Mouse (Mus musculus): ENCODE measurements around the gene Sobp. TPM values are rescaled to one million over a fixed set of nuclear protein-coding genes. Genes with fewer than 3 reads are reported as not detected.

Gene Sobp
- polyA plus RNA-seq, 1 experiment from 2014 or later: 1.9 TPM

DNA sequence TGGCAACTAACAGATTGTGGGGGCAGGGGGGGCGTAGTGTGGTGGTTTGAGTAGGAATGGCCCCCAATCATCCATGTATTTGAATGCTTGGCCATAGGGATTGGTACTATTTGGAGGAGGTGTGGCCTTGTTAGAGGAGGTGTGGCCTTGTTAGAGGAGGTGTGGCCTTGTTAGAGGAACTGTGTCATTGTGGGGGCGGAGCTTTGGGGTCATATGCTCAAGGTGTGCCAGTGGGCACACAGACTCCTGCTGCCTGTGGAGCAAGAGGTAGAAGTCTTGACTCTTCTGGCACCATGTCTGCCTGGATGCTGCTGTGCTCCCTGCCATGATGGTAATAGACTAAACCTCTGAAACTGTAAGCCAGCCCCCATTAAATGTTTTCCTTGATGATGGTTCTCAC lies 25.9 kb upstream of the Sobp start:
- Histone ChIP-seq H3K4me3 (ENCODE audit: low read length) (no peak overlapping the region), H3K9me3 (replicated peaks; ENCODE audit: control insufficient read depth, low read length) (no peaks in the 10 kb centered on the region), H3K36me3 (ENCODE audit: control insufficient read depth, insufficient read depth) (no peaks in the 10 kb centered on the region), H3K4me2 (ENCODE audit: low read depth, low read length) (no peak overlapping the region), H3K9ac (ENCODE audit: low read length) (no peak overlapping the region), H3K4me1 (ENCODE audit: control insufficient read depth, insufficient read depth, low read length) (no peaks in the 10 kb centered on the region), H3K27me3 (ENCODE audit: control insufficient read depth, insufficient read depth, low read length) (no peaks in the 10 kb centered on the region), H3K27ac (ENCODE audit: low read length) (no peak overlapping the region)
- 88% methylated on average over 2 of the region's 2 CpGs for WGBS
- no peak for ATAC-seq (replicated peaks; ENCODE audit: extremely low read depth, insufficient read depth, low FRiP score)

DNA sequence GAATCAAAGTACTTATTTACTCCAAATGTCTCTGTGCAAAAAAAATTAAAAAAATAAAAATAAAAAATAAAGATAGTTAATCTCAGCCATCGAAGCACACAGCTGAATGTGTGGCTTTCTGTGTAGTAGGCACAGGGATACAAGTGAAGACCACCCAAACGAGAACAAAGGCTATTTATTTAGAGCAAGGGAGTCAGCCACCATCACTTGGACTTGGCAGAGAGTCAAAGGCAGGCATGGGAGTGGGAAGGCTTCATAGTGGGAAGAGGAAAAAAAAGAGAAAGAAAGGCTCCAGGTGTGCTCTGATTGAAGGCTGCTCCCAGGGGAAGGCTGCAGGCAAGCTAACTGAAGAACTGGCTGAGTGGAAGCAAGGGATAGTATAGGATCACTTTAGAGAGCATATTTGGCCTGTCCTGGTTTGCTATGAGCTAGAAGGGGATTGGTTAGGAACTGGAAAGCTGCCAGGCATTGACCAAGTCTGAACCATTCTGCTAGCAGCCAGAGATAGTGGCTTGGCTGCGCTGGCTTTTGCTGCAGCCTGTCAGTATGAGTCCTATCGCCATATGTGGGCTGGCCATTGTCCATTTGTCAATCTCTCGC lies 6.1 kb upstream of the Sobp start:
- H3K4me2 ChIP-seq (ENCODE audit: low read depth, low read length): peak overlapping the region; percentile 20
- no peak overlapping the region for H3K9ac ChIP-seq (ENCODE audit: low read length)
- peaks cover 5% of the 10 kb centered on the region for H3K27me3 ChIP-seq (ENCODE audit: control insufficient read depth, insufficient read depth, low read length)
- no peak for ATAC-seq (replicated peaks; ENCODE audit: extremely low read depth, insufficient read depth, low FRiP score)
- 34% methylated on average over 5 of the region's 5 CpGs for WGBS
- no peak overlapping the region; the same call in 1 of the 2 replicates for H3K27ac ChIP-seq (ENCODE audit: low read length)
- no peak overlapping the region for H3K4me3 ChIP-seq (ENCODE audit: low read length)
- H3K9me3 ChIP-seq (replicated peaks; ENCODE audit: control insufficient read depth, low read length): no peaks in the 10 kb centered on the region
- peaks cover 8% of the 10 kb centered on the region; the same call in 1 of the 2 replicates for H3K4me1 ChIP-seq (ENCODE audit: control insufficient read depth, insufficient read depth, low read length)
- no peaks in the 10 kb centered on the region for H3K36me3 ChIP-seq (ENCODE audit: control insufficient read depth, insufficient read depth)

DNA sequence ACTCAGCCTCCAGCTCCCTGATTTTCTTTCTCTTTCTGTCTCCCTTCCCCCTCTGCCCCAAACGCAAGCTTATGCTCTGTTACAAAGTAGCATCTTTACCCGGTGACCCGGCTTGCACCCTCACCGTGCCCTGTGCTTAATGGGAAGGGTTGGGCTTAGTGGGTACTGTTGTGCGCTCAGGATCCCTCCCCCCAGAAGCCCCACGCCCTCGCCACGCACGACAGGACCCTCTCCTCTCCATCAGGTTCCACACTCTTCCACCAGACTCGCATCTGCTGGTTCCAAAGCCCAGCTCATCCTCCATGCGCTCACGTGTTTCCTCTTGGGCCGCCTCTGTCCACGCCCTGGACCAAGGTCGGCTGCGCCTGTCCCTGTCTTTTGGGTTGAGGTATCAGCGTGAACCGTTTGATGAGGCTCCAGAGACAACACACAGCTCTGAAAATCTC lies 849 bp upstream of the Sobp start:
- ATAC-seq (replicated peaks; ENCODE audit: extremely low read depth, insufficient read depth, low FRiP score): no peak
- Histone ChIP-seq H3K4me3 (ENCODE audit: low read length) (peak overlapping the region; percentile 88), H3K27ac (ENCODE audit: low read length) (no peak overlapping the region), H3K9me3 (replicated peaks; ENCODE audit: control insufficient read depth, low read length) (no peaks in the 10 kb centered on the region), H3K36me3 (ENCODE audit: control insufficient read depth, insufficient read depth) (no peaks in the 10 kb centered on the region), H3K4me1 (ENCODE audit: control insufficient read depth, insufficient read depth, low read length) (peaks cover 11% of the 10 kb centered on the region), H3K9ac (ENCODE audit: low read length) (peak overlapping the region; percentile 81), H3K27me3 (ENCODE audit: control insufficient read depth, insufficient read depth, low read length) (peaks cover 9% of the 10 kb centered on the region), H3K4me2 (ENCODE audit: low read depth, low read length) (peak overlapping the region; percentile 81)
- 4% methylated on average over 18 of the region's 18 CpGs for WGBS

DNA sequence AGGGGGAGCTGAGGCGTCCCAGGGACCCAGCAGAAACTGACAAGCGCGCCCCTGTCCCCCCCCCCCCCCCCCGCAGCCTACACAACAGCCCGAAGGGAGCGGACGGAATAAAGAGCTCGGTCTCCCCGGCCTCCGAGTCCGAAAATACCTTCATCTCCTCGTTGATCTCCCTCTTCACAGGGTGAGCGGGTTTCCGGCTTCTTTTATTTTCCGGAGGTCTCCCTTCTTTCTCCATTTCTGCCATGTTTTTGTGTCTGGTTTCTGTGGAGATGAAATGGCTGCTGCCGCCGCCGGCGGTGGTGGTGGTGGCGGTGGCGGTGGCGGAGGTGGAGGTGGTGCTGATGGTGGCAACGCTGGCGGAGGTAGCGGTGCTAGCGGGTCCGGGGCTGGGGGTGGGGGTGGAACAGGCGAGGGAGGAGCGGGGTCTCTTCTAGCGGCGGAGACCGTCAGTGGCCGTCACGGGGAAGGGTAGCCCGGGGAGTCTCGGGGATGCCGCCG lies 453 bp downstream of the Sobp start:
- Histone ChIP-seq H3K27me3 (ENCODE audit: control insufficient read depth, insufficient read depth, low read length) (peaks cover 9% of the 10 kb centered on the region), H3K4me2 (ENCODE audit: low read depth, low read length) (peak overlapping the region; percentile 81), H3K36me3 (ENCODE audit: control insufficient read depth, insufficient read depth) (no peaks in the 10 kb centered on the region), H3K9me3 (replicated peaks; ENCODE audit: control insufficient read depth, low read length) (no peaks in the 10 kb centered on the region), H3K4me3 (ENCODE audit: low read length) (peak overlapping the region; percentile 88), H3K4me1 (ENCODE audit: control insufficient read depth, insufficient read depth, low read length) (peaks cover 11% of the 10 kb centered on the region), H3K27ac (ENCODE audit: low read length) (peak overlapping the region; percentile 75), H3K9ac (ENCODE audit: low read length) (peak overlapping the region; percentile 81)
- peak; percentile 33; the same call in 1 of the 2 replicates for ATAC-seq (replicated peaks; ENCODE audit: extremely low read depth, insufficient read depth, low FRiP score)
- under 1% methylated on average over 31 of the region's 38 CpGs for WGBS

DNA sequence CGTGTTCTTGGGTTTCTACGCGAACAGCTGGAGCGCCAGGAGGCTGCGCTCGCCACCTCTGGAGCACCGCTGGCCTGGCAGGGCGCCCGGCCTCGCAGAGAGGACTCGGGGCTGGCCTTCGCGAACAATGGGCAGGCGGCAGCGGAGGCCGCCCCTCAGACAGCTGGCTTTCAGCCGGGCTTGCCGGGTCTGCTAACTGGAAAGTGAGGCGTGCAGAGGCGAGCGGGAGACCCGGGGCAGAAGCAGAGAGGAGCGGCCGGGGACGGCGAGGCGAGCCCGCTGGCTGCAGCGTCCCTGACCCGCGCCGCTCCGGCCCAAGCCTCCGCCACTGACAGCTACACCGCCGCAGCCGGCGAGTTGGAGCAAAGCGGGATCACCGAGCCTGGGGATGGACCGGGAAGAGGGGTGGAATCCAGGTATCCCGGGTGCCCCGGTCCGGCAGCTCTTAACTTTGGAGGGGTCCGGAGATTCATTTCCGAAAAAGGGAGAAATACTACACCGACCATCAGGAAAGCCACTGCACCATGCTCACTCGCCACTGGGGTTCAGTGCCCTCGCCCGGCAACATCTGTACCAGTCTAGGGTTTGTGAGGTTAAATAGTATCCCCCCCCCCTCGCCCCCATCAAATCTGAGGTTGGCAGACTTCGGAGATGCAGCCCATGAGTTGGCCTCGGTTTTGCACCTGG lies 1.0 kb downstream of the Sobp start:
- ATAC-seq (replicated peaks; ENCODE audit: extremely low read depth, insufficient read depth, low FRiP score): peak; percentile 26; the same call in 1 of the 2 replicates
- H3K4me1 ChIP-seq (ENCODE audit: control insufficient read depth, insufficient read depth, low read length): peaks cover 11% of the 10 kb centered on the region
- no peaks in the 10 kb centered on the region for H3K36me3 ChIP-seq (ENCODE audit: control insufficient read depth, insufficient read depth)
- peak overlapping the region; percentile 88 for H3K4me3 ChIP-seq (ENCODE audit: low read length)
- H3K4me2 ChIP-seq (ENCODE audit: low read depth, low read length): peak overlapping the region; percentile 81
- peak overlapping the region; percentile 81 for H3K9ac ChIP-seq (ENCODE audit: low read length)
- peak overlapping the region; percentile 75 for H3K27ac ChIP-seq (ENCODE audit: low read length)
- under 1% methylated on average over 53 of the region's 53 CpGs for WGBS
- H3K27me3 ChIP-seq (ENCODE audit: control insufficient read depth, insufficient read depth, low read length): peaks cover 9% of the 10 kb centered on the region
- no peaks in the 10 kb centered on the region for H3K9me3 ChIP-seq (replicated peaks; ENCODE audit: control insufficient read depth, low read length)

DNA sequence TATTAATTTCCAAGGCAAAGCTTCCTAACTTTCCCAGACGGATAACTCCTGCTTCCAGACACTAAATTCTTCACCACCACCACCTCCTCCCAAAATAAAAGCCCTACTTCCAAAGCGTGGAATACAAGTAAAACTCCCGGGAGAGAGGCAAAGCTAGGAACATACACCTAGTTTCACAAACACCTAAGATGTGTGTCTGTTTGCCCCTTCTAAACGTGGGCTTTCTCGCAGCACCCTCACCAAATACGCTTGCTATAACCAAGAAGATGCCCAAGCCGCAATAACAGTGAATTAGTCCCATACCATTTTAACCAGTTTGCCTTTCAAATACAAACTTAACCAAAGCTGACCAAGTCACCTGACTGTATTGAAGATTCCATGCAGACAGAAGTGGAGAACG lies 1.8 kb downstream of the Sobp start:
- peaks cover 9% of the 10 kb centered on the region for H3K27me3 ChIP-seq (ENCODE audit: control insufficient read depth, insufficient read depth, low read length)
- 12% methylated on average over 8 of the region's 8 CpGs for WGBS
- H3K9ac ChIP-seq (ENCODE audit: low read length): peak overlapping the region; percentile 81
- H3K4me2 ChIP-seq (ENCODE audit: low read depth, low read length): peak overlapping the region; percentile 81
- no peaks in the 10 kb centered on the region for H3K9me3 ChIP-seq (replicated peaks; ENCODE audit: control insufficient read depth, low read length)
- H3K36me3 ChIP-seq (ENCODE audit: control insufficient read depth, insufficient read depth): no peaks in the 10 kb centered on the region
- H3K27ac ChIP-seq (ENCODE audit: low read length): no peak overlapping the region
- H3K4me3 ChIP-seq (ENCODE audit: low read length): peak overlapping the region; percentile 88
- H3K4me1 ChIP-seq (ENCODE audit: control insufficient read depth, insufficient read depth, low read length): peaks cover 11% of the 10 kb centered on the region
- ATAC-seq (replicated peaks; ENCODE audit: extremely low read depth, insufficient read depth, low FRiP score): no peak

DNA sequence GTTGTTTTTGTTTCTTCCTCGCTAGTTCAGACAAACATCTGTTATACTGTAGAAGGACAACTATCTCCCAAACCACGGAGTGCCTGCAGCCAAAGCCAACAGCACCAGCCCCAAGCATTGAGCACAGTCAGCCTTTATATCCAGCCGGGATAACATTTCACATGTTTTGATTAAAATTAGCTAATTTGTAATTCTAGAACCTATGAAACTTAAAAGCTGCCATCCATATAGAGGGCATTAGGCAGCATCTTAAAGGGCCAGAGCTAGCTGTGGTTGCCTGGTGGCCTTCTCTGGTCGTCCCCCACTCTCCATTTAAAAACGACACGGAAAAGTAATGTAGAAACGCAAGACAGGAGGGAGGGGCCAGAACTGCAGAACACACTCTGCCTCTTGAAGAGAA lies 2.3 kb downstream of the Sobp start:
- WGBS: 19% methylated on average over 7 of the region's 7 CpGs
- Histone ChIP-seq H3K4me3 (ENCODE audit: low read length) (peak overlapping the region; percentile 88), H3K9ac (ENCODE audit: low read length) (peak overlapping the region; percentile 81; the same call in 1 of the 2 replicates), H3K4me2 (ENCODE audit: low read depth, low read length) (peak overlapping the region; percentile 81), H3K9me3 (replicated peaks; ENCODE audit: control insufficient read depth, low read length) (no peaks in the 10 kb centered on the region), H3K4me1 (ENCODE audit: control insufficient read depth, insufficient read depth, low read length) (peaks cover 11% of the 10 kb centered on the region), H3K36me3 (ENCODE audit: control insufficient read depth, insufficient read depth) (no peaks in the 10 kb centered on the region), H3K27ac (ENCODE audit: low read length) (no peak overlapping the region), H3K27me3 (ENCODE audit: control insufficient read depth, insufficient read depth, low read length) (peaks cover 7% of the 10 kb centered on the region)
- no peak for ATAC-seq (replicated peaks; ENCODE audit: extremely low read depth, insufficient read depth, low FRiP score)

DNA sequence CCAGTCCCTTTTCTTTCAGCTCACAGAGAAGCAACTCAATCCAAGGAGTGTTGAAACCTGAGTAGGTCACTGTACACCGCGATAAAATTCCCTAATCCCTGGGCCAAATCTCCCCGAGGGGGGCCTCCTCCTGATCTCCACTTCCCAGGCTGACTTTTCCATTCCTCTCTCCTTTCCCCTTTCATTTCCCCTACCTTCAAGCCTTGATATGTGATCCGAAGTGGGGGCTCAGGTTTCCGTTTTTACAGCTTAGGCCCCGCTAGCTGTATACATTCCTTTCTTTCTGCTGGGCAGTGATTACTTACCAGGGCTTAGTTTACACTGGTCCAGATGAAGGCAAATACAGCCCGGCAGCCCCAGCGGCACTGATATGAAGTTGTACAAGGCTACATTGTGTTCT lies 3.2 kb downstream of the Sobp start:
- ATAC-seq (replicated peaks; ENCODE audit: extremely low read depth, insufficient read depth, low FRiP score): no peak

DNA sequence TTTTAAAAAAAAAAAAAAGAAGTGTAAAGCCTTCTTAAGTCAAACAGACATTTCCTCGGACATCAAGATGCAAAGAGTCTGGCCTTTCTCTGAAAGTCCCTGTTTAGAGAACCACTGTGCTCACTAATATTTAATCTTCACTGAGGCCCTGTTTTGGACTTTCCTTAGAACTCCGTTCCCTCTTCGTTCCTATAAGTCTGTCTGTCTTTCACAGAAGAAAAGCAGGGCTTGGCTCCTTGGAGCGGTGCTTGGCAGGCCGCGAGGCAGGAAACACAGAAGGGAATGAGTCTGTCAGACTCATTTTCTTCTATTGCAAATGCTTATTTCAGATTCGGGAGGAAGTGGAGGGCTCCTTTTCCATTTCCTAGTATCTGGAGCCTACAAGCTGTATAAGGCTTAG lies 5.5 kb downstream of the Sobp start:
- no peak for ATAC-seq (replicated peaks; ENCODE audit: extremely low read depth, insufficient read depth, low FRiP score)
- Histone ChIP-seq H3K4me2 (ENCODE audit: low read depth, low read length) (no peak overlapping the region), H3K9me3 (replicated peaks; ENCODE audit: control insufficient read depth, low read length) (peaks cover 3% of the 10 kb centered on the region; the same call in 1 of the 2 replicates), H3K4me1 (ENCODE audit: control insufficient read depth, insufficient read depth, low read length) (peaks cover 7% of the 10 kb centered on the region), H3K4me3 (ENCODE audit: low read length) (no peak overlapping the region), H3K27ac (ENCODE audit: low read length) (no peak overlapping the region), H3K36me3 (ENCODE audit: control insufficient read depth, insufficient read depth) (no peaks in the 10 kb centered on the region), H3K27me3 (ENCODE audit: control insufficient read depth, insufficient read depth, low read length) (no peaks in the 10 kb centered on the region; the same call in 1 of the 2 replicates), H3K9ac (ENCODE audit: low read length) (no peak overlapping the region)
- 78% methylated on average over 7 of the region's 7 CpGs for WGBS

More for the DNA sequence above, 3.2 kb downstream of the Sobp start:
- peaks cover 11% of the 10 kb centered on the region for H3K4me1 ChIP-seq (ENCODE audit: control insufficient read depth, insufficient read depth, low read length)
- H3K27me3 ChIP-seq (ENCODE audit: control insufficient read depth, insufficient read depth, low read length): peaks cover 6% of the 10 kb centered on the region
- H3K4me2 ChIP-seq (ENCODE audit: low read depth, low read length): peak overlapping the region; percentile 48
- no peaks in the 10 kb centered on the region for H3K36me3 ChIP-seq (ENCODE audit: control insufficient read depth, insufficient read depth)
- H3K27ac ChIP-seq (ENCODE audit: low read length): peak overlapping the region; percentile 52
- WGBS: 4% methylated on average over 8 of the region's 8 CpGs
- H3K4me3 ChIP-seq (ENCODE audit: low read length): peak overlapping the region; percentile 18
- peaks cover 3% of the 10 kb centered on the region; the same call in 1 of the 2 replicates for H3K9me3 ChIP-seq (replicated peaks; ENCODE audit: control insufficient read depth, low read length)
- peak overlapping the region; percentile 6 for H3K9ac ChIP-seq (ENCODE audit: low read length)
